Mouse (Mus musculus) megakaryocyte, embryonic 14.5 days (primary cell): Measurements from ENCODE around the gene Pskh1.

Source experiments
- FLI1 ChIP-seq: IDR thresholded peaks from 2 replicates; pipeline ENCODE4 v1.6.1; 2012; ENCODE audit warnings: low read length, inconsistent platforms, mixed read lengths
- GATA1 ChIP-seq: IDR thresholded peaks from 3 replicates; pipeline ENCODE4 v1.6.1; 2012; ENCODE audit warnings: mixed read lengths, low read length, inconsistent platforms, borderline replicate concordance

GRCm38 (mm10) chr8:105900941-105901616, 838 bp downstream of the Pskh1 start:
- TF ChIP-seq GATA1 (no peak), FLI1 (no peak)
